Mouse (Mus musculus): Measurements from ENCODE around the gene Pcnx3.
"Not testable (repeated sequence)": the region's sequence is repeated elsewhere in the genome, so short reads cannot be mapped to it uniquely, and the experiment has no call there.

Pcnx3 gene

GRCm38 (mm10) chr19:5711907-5712460 is 23.3 kb upstream of the Pcnx3 start:
- DNase-seq (ENCODE audit: low spot score) = no peak

GRCm38 (mm10) chr19:5711218-5711617 is 22.5 kb upstream of the Pcnx3 start:
- peak; percentile 85 for DNase-seq (ENCODE audit: low spot score)

GRCm38 (mm10) chr19:5710581-5710980 is 21.9 kb upstream of the Pcnx3 start:
- no peak for DNase-seq (ENCODE audit: low spot score)

GRCm38 (mm10) chr19:5710068-5710467 is 21.4 kb upstream of the Pcnx3 start:
- DNase-seq (ENCODE audit: low spot score) = no peak

- no peak for DNase-seq (ENCODE audit: low spot score)
Measured at GRCm38 (mm10) chr19:5704801-5705571, 16.3 kb upstream of the Pcnx3 start.

- no peak for DNase-seq (ENCODE audit: low spot score)
Measured at GRCm38 (mm10) chr19:5704163-5704800, 15.6 kb upstream of the Pcnx3 start, which contains the start of gene Kcnk7. Gene Kcnk7 (plus strand): TSS chr19:5704367.

GRCm38 (mm10) chr19:5695849-5696462 is 7.2 kb upstream of the Pcnx3 start:
- no peak for DNase-seq (ENCODE audit: low spot score)

GRCm38 (mm10) chr19:5693801-5694200 is 5.1 kb upstream of the Pcnx3 start:
- DNase-seq (ENCODE audit: low spot score) = no peak

- DNase-seq (ENCODE audit: low spot score) = no peak
Measured at GRCm38 (mm10) chr19:5692913-5693396, 4.2 kb upstream of the Pcnx3 start.

- peak; percentile 81 for DNase-seq (ENCODE audit: low spot score)
Measured at GRCm38 (mm10) chr19:5692086-5692912, 3.6 kb upstream of the Pcnx3 start.

GRCm38 (mm10) chr19:5691601-5692000 is 2.9 kb upstream of the Pcnx3 start:
- DNase-seq (ENCODE audit: low spot score) = no peak

- no peak for DNase-seq (ENCODE audit: low spot score)
Measured at GRCm38 (mm10) chr19:5690343-5690735, 1.6 kb upstream of the Pcnx3 start.

GRCm38 (mm10) chr19:5689565-5690342 is 1.0 kb upstream of the Pcnx3 start:
- DNase-seq (ENCODE audit: low spot score) = peak; percentile 95

GRCm38 (mm10) chr19:5689088-5689428 is 350 bp upstream of the Pcnx3 start:
- DNase-seq (ENCODE audit: low spot score) = no peak

- DNase-seq (ENCODE audit: low spot score) = no peak
Measured at GRCm38 (mm10) chr19:5687738-5688137, 970 bp downstream of the Pcnx3 start.

GRCm38 (mm10) chr19:5686954-5687353 is 1.8 kb downstream of the Pcnx3 start:
- DNase-seq (ENCODE audit: low spot score) = not testable (repeated sequence)

GRCm38 (mm10) chr19:5686437-5686836 is 2.3 kb downstream of the Pcnx3 start:
- no peak for DNase-seq (ENCODE audit: low spot score)

GRCm38 (mm10) chr19:5685861-5686260 is 2.8 kb downstream of the Pcnx3 start:
- DNase-seq (ENCODE audit: low spot score) = no peak

GRCm38 (mm10) chr19:5685431-5685830 is 3.3 kb downstream of the Pcnx3 start:
- DNase-seq (ENCODE audit: low spot score) = no peak

- DNase-seq (ENCODE audit: low spot score) = no peak
Measured at GRCm38 (mm10) chr19:5684985-5685384, 3.7 kb downstream of the Pcnx3 start.

GRCm38 (mm10) chr19:5684236-5684635 is 4.5 kb downstream of the Pcnx3 start:
- DNase-seq (ENCODE audit: low spot score) = no peak

Measured in lung, postnatal 25 days (tissue).